Mouse (Mus musculus): ENCODE results near the gene C1galt1c1. TPM values are rescaled to one million over a fixed set of nuclear protein-coding genes. Genes with fewer than 3 reads are reported as not detected.

C1galt1c1 gene
- total RNA-seq (2023), result 14.1 to 16.4 TPM (median 14.2 TPM) in 4 replicates

GRCm38 (mm10) chrX:38634801-38635637, at the start of gene C1galt1c1:
C1galt1c1 (minus strand) TSS chrX:38635087.

GRCm38 (mm10) chrX:38600177-38600994, 34.5 kb downstream of the C1galt1c1 start, which contains the start of gene Mcts1:
Mcts1 (plus strand) TSS chrX:38600578.

Other genes with a start within 250 kb of the C1galt1c1 start
- 72.5 to 81.7 TPM (median 78.3 TPM) in 4 replicates for gene Lamp2, start 178.6 kb downstream of the C1galt1c1 start, total RNA-seq (2023)
- gene Cul4b, start 58.9 kb downstream of the C1galt1c1 start, total RNA-seq (2023), result 39.2 to 41.8 TPM (median 41.4 TPM) in 4 replicates
- gene Mcts1, start 34.5 kb downstream of the C1galt1c1 start, total RNA-seq (2023), result 54.0 to 63.7 TPM (median 54.8 TPM) in 4 replicates
- not detected in 4 replicates for gene 6030498E09Rik, start 137.6 kb upstream of the C1galt1c1 start, total RNA-seq (2023)

Data from B cell, adult 62 days (primary cell).